Mouse (Mus musculus): ENCODE data around the gene Tbc1d32. TPM values are rescaled to one million over a fixed set of nuclear protein-coding genes. Genes with fewer than 3 reads are reported as not detected.
A peak's percentile ranks its signal among the peaks of the same experiment; 100 is the strongest.

The Tbc1d32 gene
- total and polyA plus RNA-seq, 3 experiments: 4.4 to 5.9 (median 4.6) TPM

- peaks cover 0 to 14% of the 10 kb centered on the region in 2 experiments for H3K36me3 ChIP-seq (replicated peaks in 1 of 2; ENCODE audit: control insufficient read depth in 1 of 2, insufficient read depth in 1 of 2, low read length in 1 of 2)
- in situ Hi-C loops (cut with MboI; ENCODE audit: low pct_ligation_motif_present, low pct_unique_long_range_greater_than_20kb, low sequenced_read_pairs) (no loop called here), dilution Hi-C loops (cut with MboI; ENCODE audit: extremely low pct_ligation_motif_present, extremely low pct_unique_long_range_greater_than_20kb, low sequenced_read_pairs) (no loop called here)
- no peaks in the 10 kb centered on the region for H3K9me3 ChIP-seq (replicated peaks; ENCODE audit: low read length)
- no peaks in the 10 kb centered on the region for H3K4me1 ChIP-seq (ENCODE audit: control insufficient read depth in 1 of 2, insufficient read depth in 2 of 2)
- H3K4me3 ChIP-seq (replicated peaks in 1 of 3; ENCODE audit: low read depth in 2 of 3, low read length in 2 of 3, poor library complexity in 1 of 3): no peak overlapping the region
- H3K4me2 ChIP-seq (ENCODE audit: insufficient read depth, low read depth, poor library complexity, severe bottlenecking): no peak overlapping the region
- no peak overlapping the region for H3K27ac ChIP-seq (ENCODE audit: insufficient read depth, low read depth)
- no peaks in the 10 kb centered on the region for H3K79me2 ChIP-seq (replicated peaks; ENCODE audit: control insufficient read depth, extremely low read depth, insufficient read depth, poor library complexity, severe bottlenecking)
- DNase-seq (ENCODE audit: extremely low read depth): no peak
- TF ChIP-seq POLR2AphosphoS2 (IDR thresholded peaks at IDR 0.05; ENCODE audit: low read depth, low read length): no peak
- TF ChIP-seq JUND (conservative IDR thresholded peaks at IDR 0.05; ENCODE audit: low read depth, low read length): no peak
- no peak for TF ChIP-seq TCF12 (IDR thresholded peaks at IDR 0.05; ENCODE audit: low read depth, low read length)
- TF ChIP-seq NELFE (IDR thresholded peaks at IDR 0.05; ENCODE audit: low read depth, low read length): no peak
- no peak for TF ChIP-seq CHD1 (IDR thresholded peaks at IDR 0.05; ENCODE audit: low read depth, low read length)
- no peak for TF ChIP-seq MXI1 (IDR thresholded peaks at IDR 0.05; ENCODE audit: low read depth, low read length)
- TF ChIP-seq TBP (conservative IDR thresholded peaks at IDR 0.05; ENCODE audit: low read depth, low read length): no peak
- TF ChIP-seq GABPA (IDR thresholded peaks at IDR 0.05; ENCODE audit: insufficient replicate concordance, low read depth, low read length): no peak
- no peak for TF ChIP-seq USF2 (conservative IDR thresholded peaks at IDR 0.05; ENCODE audit: low read depth, low read length)
- TF ChIP-seq POLR2A (IDR thresholded peaks at IDR 0.05; ENCODE audit: low read depth, low read length): no peak
- TF ChIP-seq NRF1 (IDR thresholded peaks at IDR 0.05; ENCODE audit: low read depth, low read length): no peak
- no peak for TF ChIP-seq CHD2 (IDR thresholded peaks at IDR 0.05; ENCODE audit: low read length)
- no peaks in the 10 kb centered on the region for H3K27me3 ChIP-seq (replicated peaks)
- H3K9ac ChIP-seq (ENCODE audit: insufficient read depth, low read depth): no peak overlapping the region
Observed at GRCm38 (mm10) chr10:56165758-56166157, 62.7 kb downstream of the Tbc1d32 start.

GRCm38 (mm10) chr10:56164411-56164810 lies 64.1 kb downstream of the Tbc1d32 start:
- no peak overlapping the region for H3K4me3 ChIP-seq (replicated peaks in 1 of 3; ENCODE audit: low read depth in 2 of 3, low read length in 2 of 3, poor library complexity in 1 of 3)
- dilution Hi-C loops (cut with MboI; ENCODE audit: extremely low pct_ligation_motif_present, extremely low pct_unique_long_range_greater_than_20kb, low sequenced_read_pairs): no loop called here
- no peak overlapping the region for H3K9ac ChIP-seq (ENCODE audit: insufficient read depth, low read depth)
- no peak overlapping the region for H3K4me2 ChIP-seq (ENCODE audit: insufficient read depth, low read depth, poor library complexity, severe bottlenecking)
- H3K79me2 ChIP-seq (replicated peaks; ENCODE audit: control insufficient read depth, extremely low read depth, insufficient read depth, poor library complexity, severe bottlenecking): no peaks in the 10 kb centered on the region
- no peak for DNase-seq (ENCODE audit: extremely low read depth)
- no peaks in the 10 kb centered on the region for H3K27me3 ChIP-seq (replicated peaks)
- H3K4me1 ChIP-seq (ENCODE audit: control insufficient read depth in 1 of 2, insufficient read depth in 2 of 2): no peaks in the 10 kb centered on the region
- H3K9me3 ChIP-seq (replicated peaks; ENCODE audit: low read length): no peaks in the 10 kb centered on the region
- in situ Hi-C loops (cut with MboI; ENCODE audit: low pct_ligation_motif_present, low pct_unique_long_range_greater_than_20kb, low sequenced_read_pairs): no loop called here
- no peak overlapping the region for H3K27ac ChIP-seq (ENCODE audit: insufficient read depth, low read depth)
- no peak for TF ChIP-seq USF1 (IDR thresholded peaks at IDR 0.05; ENCODE audit: low read depth, low read length)
- peak; percentile 30 for TF ChIP-seq RAD21 (IDR thresholded peaks at IDR 0.05; ENCODE audit: low read depth, low read length)
- peak in 1 of 2 experiments; percentile 38; a peak in 2 of 4 replicates for TF ChIP-seq CTCF (conservative IDR thresholded peaks at IDR 0.05 in 1 of 2, IDR thresholded peaks at IDR 0.05 in 1 of 2; ENCODE audit: low read depth in 2 of 2, low read length in 2 of 2)
- TF ChIP-seq SMC3 (IDR thresholded peaks at IDR 0.05; ENCODE audit: low read depth, low read length): peak; percentile 36
- H3K36me3 ChIP-seq (replicated peaks in 1 of 2; ENCODE audit: control insufficient read depth in 1 of 2, insufficient read depth in 1 of 2, low read length in 1 of 2): peaks cover 0 to 9% of the 10 kb centered on the region in 2 experiments

DNA sequence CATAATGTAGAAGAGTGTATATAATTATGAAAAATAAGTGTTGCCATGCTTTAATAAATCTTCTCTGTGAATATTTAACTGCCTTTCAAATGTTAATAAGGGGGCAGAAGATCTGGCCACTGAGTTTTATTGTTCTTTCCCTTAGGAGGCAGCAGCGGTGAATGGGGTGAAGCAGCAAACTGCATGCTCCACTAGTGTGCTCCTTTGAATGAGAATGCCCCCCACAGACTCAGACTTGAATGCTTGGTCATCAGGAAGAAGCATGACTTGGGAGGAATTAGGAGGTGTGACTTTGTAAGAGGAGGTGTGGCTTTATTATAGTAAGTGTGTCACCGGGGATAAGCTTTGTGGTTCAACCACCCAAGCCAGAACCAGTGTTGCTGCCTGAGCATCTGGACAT lies 69.7 kb downstream of the Tbc1d32 start:
- dilution Hi-C loops (cut with MboI; ENCODE audit: extremely low pct_ligation_motif_present, extremely low pct_unique_long_range_greater_than_20kb, low sequenced_read_pairs): no loop called here
- TF ChIP-seq HCFC1 (IDR thresholded peaks at IDR 0.05; ENCODE audit: low read depth, low read length) (no peak), MEF2A (IDR thresholded peaks at IDR 0.05; ENCODE audit: borderline replicate concordance, low read depth, low read length) (no peak), CHD2 (IDR thresholded peaks at IDR 0.05; ENCODE audit: low read length) (no peak), EP300 (IDR thresholded peaks at IDR 0.05; ENCODE audit: low read length) (no peak)
- Histone ChIP-seq H3K4me2 (ENCODE audit: insufficient read depth, low read depth, poor library complexity, severe bottlenecking) (no peak overlapping the region), H3K9ac (ENCODE audit: insufficient read depth, low read depth) (no peak overlapping the region), H3K79me2 (replicated peaks; ENCODE audit: control insufficient read depth, extremely low read depth, insufficient read depth, poor library complexity, severe bottlenecking) (no peaks in the 10 kb centered on the region), H3K36me3 (replicated peaks in 1 of 2; ENCODE audit: control insufficient read depth in 1 of 2, insufficient read depth in 1 of 2, low read length in 1 of 2) (peaks cover 0 to 2% of the 10 kb centered on the region in 2 experiments), H3K4me3 (replicated peaks in 1 of 3; ENCODE audit: low read depth in 2 of 3, low read length in 2 of 3, poor library complexity in 1 of 3) (no peak overlapping the region), H3K27me3 (replicated peaks) (no peaks in the 10 kb centered on the region), H3K27ac (ENCODE audit: insufficient read depth, low read depth) (no peak overlapping the region), H3K9me3 (replicated peaks; ENCODE audit: low read length) (no peaks in the 10 kb centered on the region), H3K4me1 (ENCODE audit: control insufficient read depth in 1 of 2, insufficient read depth in 2 of 2) (no peaks in the 10 kb centered on the region)
- DNase-seq (ENCODE audit: extremely low read depth): no peak
- in situ Hi-C loops (cut with MboI; ENCODE audit: low pct_ligation_motif_present, low pct_unique_long_range_greater_than_20kb, low sequenced_read_pairs): no loop called here
